Mouse (Mus musculus) splenic B cell, adult 2 months (primary cell): ENCODE data around the gene Dusp12.

Experiments used
- DNase-seq: peaks from one replicate; pipeline ENCODE4 v3.0.0-alpha.2; 2011; ENCODE audit warnings: low read depth, low spot score
- H3K27me3 ChIP-seq: 2 replicates; pipeline ENCODE4 v1.6.1; 2012; ENCODE audit warnings: mild to moderate bottlenecking, low read length, moderate library complexity, mixed read lengths; ENCODE audit not compliant: control insufficient read depth, poor library complexity, insufficient read depth, severe bottlenecking
- H3K36me3 ChIP-seq: 2 replicates; pipeline ENCODE4 v1.6.1; 2012; ENCODE audit warnings: mild to moderate bottlenecking, low read length, moderate library complexity, mixed read lengths; ENCODE audit not compliant: control insufficient read depth, poor library complexity, insufficient read depth, severe bottlenecking

Dusp12 gene

DNA sequence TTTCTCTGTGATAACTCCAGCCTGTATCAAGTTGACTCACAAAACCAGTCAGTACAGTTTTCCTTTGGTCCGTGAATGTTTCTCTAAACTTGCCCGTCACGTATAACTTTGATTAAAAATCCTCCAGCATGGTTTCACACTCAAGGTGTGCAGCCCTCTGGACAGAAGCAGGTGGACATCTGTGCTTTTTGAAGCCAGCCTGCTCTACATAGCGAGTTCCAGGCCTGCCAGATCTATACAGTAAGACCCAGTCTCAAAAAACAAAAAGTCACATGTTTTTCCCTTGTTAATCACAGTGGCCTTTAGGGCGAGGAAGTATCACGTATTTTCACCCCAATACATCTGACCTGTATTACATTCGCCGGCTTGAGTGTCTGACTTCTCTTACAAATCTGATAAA is 950 bp downstream of the Dusp12 start:
- no peaks in the 10 kb centered on the region for H3K27me3 ChIP-seq
- peaks cover 3% of the 10 kb centered on the region; the same call in 1 of the 2 replicates for H3K36me3 ChIP-seq
- DNase-seq = no peak

DNA sequence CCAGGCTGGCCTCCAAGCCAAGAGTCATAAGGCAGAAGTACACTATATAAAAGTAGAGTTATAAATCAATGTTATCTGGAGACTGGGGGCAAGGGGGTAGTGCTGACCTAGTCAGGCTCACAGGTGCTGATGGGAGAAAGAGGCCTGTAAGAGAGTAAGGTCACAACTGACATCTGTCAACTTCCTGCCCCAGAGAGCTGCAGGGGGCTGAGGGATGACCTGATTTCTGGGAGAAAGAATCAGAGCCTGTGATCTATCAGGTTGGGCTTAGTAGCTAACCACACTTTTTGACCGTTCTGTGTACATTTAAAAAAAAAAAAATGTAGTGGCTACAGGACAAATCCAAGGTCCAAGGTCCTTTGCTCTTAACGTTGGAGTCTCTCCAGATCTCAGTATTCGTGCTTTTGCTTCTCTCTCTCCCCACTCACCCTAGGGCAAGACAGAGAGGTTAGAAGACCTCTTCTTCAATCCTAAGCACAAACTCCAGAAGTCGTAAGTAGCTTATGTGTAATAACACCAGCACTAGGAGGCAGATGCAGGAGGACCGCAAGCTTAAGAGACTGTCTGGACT is 2.3 kb downstream of the Dusp12 start:
- no peaks in the 10 kb centered on the region for H3K27me3 ChIP-seq
- DNase-seq = no peak
- peaks cover 3% of the 10 kb centered on the region; the same call in 1 of the 2 replicates for H3K36me3 ChIP-seq

DNA sequence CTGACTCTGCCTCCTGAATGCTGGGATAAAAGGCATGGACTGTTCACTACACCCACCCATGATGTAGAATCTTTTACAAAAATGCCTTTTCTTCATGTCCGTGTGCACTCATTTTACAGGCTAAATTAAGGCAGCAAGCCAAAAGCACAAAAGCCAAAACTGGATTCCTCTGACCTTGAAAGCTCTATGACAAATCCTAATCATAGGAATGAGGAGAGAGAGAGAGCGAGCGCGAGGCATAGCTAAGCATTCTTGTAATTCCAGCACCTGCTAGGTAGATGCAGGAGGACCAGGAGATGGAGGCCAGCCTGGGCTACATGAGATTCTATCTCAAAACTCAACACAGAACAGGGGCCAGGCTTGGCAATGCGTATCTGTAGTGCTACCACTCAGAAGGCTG is 8.4 kb downstream of the Dusp12 start:
- DNase-seq = no peak
- Histone ChIP-seq H3K27me3 (no peaks in the 10 kb centered on the region), H3K36me3 (peaks cover 11% of the 10 kb centered on the region)

GRCm38 (mm10) chr1:170875676-170876075 is 9.7 kb downstream of the Dusp12 start:
- DNase-seq = no peak
- no peaks in the 10 kb centered on the region for H3K27me3 ChIP-seq

GRCm38 (mm10) chr1:170871961-170872360 is 13.4 kb downstream of the Dusp12 start:
- H3K27me3 ChIP-seq = no peaks in the 10 kb centered on the region
- DNase-seq = no peak
- H3K36me3 ChIP-seq = peaks cover 7% of the 10 kb centered on the region; the same call in 1 of the 2 replicates

More at GRCm38 (mm10) chr1:170875676-170876075, 9.7 kb downstream of the Dusp12 start:
- peaks cover 11% of the 10 kb centered on the region for H3K36me3 ChIP-seq

DNA sequence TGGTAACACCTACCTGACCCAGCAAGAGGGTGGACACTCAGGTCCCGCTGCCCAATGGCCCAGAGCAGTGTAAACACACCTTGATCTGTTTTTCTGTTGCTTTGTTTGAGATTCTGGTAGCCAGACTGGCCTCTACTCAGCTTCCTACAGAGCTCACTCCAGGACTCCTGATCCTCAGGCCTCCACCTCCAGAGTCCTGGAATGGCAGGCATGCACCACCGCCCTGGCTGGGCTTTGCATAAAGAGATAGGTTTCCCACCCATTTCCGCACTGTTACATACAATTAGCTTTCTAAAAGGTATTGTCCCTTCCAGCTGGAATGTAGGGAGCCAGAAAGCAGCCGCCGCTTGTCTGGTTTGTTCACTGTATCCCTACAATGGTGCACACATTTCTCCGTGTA is 13.9 kb downstream of the Dusp12 start:
- Histone ChIP-seq H3K27me3 (no peaks in the 10 kb centered on the region), H3K36me3 (peaks cover 5% of the 10 kb centered on the region; the same call in 1 of the 2 replicates)
- DNase-seq = no peak

- DNase-seq = no peak
- Histone ChIP-seq H3K27me3 (no peaks in the 10 kb centered on the region), H3K36me3 (no peaks in the 10 kb centered on the region)
Measured at GRCm38 (mm10) chr1:170868905-170869283, 16.4 kb downstream of the Dusp12 start.

- H3K36me3 ChIP-seq = no peaks in the 10 kb centered on the region
- peak; percentile 66 for DNase-seq
- no peaks in the 10 kb centered on the region; the same call in 1 of the 2 replicates for H3K27me3 ChIP-seq
Measured at GRCm38 (mm10) chr1:170868107-170868904, 17.0 kb downstream of the Dusp12 start.

GRCm38 (mm10) chr1:170867691-170868105 is 17.6 kb downstream of the Dusp12 start, which contains the start of gene Atf6:
Gene Atf6, minus strand, starts transcription at chr1:170867771.
- H3K36me3 ChIP-seq = no peaks in the 10 kb centered on the region
- DNase-seq = peak; percentile 91
- H3K27me3 ChIP-seq = no peaks in the 10 kb centered on the region; the same call in 1 of the 2 replicates

- Histone ChIP-seq H3K27me3 (no peaks in the 10 kb centered on the region; the same call in 1 of the 2 replicates), H3K36me3 (no peaks in the 10 kb centered on the region)
- peak; percentile 42 for DNase-seq
Measured at GRCm38 (mm10) chr1:170866992-170867690, 18.2 kb downstream of the Dusp12 start.

DNA sequence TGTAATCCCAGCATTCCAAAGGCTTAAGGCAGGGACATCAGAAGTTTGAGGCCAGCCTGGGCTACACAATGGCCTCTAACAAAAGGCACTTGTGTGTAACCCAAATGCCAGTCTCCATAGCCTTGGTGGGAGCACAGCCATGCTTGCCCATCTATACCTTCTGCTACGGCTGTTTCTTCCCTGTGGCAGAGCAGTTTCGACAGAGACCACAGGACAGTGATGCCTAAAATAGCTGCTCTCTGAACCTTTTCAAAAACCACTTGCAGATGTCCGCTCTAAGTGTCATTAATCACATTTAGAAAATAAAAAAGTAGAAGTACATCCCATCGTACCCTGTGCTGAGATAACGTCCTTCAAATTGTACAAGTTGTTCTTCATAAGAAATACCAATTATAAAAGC is 19.9 kb downstream of the Dusp12 start:
- Histone ChIP-seq H3K27me3 (no peaks in the 10 kb centered on the region; the same call in 1 of the 2 replicates), H3K36me3 (no peaks in the 10 kb centered on the region)
- DNase-seq = peak; percentile 41

GRCm38 (mm10) chr1:170864754-170865153 is 20.6 kb downstream of the Dusp12 start:
- H3K36me3 ChIP-seq = no peaks in the 10 kb centered on the region
- no peaks in the 10 kb centered on the region; the same call in 1 of the 2 replicates for H3K27me3 ChIP-seq
- DNase-seq = peak; percentile 67

GRCm38 (mm10) chr1:170864234-170864633 is 21.1 kb downstream of the Dusp12 start:
- H3K27me3 ChIP-seq = no peaks in the 10 kb centered on the region; the same call in 1 of the 2 replicates
- DNase-seq = no peak
- H3K36me3 ChIP-seq = no peaks in the 10 kb centered on the region

GRCm38 (mm10) chr1:170863033-170863432 is 22.3 kb downstream of the Dusp12 start:
- DNase-seq = no peak
- no peaks in the 10 kb centered on the region; the same call in 1 of the 2 replicates for H3K27me3 ChIP-seq
- no peaks in the 10 kb centered on the region for H3K36me3 ChIP-seq

DNA sequence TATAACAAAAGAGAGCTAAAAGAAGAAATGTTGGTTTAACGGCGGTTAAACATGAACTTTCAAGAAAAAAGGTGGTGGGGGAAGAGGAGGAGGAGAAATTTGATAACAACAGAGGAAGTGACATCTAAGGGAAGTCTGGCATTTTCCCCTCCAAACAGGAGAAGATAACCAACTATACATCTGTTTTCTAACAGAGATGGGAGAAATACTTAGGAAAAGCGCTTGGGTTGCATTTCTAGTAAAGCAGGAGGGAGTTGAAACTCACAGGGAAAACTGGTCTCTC is 23.0 kb downstream of the Dusp12 start:
- Histone ChIP-seq H3K36me3 (no peaks in the 10 kb centered on the region), H3K27me3 (no peaks in the 10 kb centered on the region; the same call in 1 of the 2 replicates)
- no peak for DNase-seq
